Mouse (Mus musculus) forebrain, embryonic 14.5 days (tissue): ENCODE data around the gene Abr. TPM values are rescaled to one million over a fixed set of nuclear protein-coding genes. Genes with fewer than 3 reads are reported as not detected.

Experiments
- ATAC-seq: fragments of 200-750 bp; cut with Nextera tagmentation; 2 replicates; pipeline ENCODE4 v1.8.0; 2017; ENCODE audit warnings: mild to moderate bottlenecking, moderate library complexity
- DNase-seq: peaks from one replicate; pipeline ENCODE4 v3.0.0-alpha.2; 2015; ENCODE audit warnings: low spot score
- H3K27ac ChIP-seq: fragments of 300-500 bp; sonication (generic); 2 replicates; pipeline ENCODE4 v1.5.1; 2014; ENCODE audit warnings: low read depth, mild to moderate bottlenecking, control low read depth, low read length, moderate library complexity
- H3K27me3 ChIP-seq: fragments of 300-500 bp; sonication (generic); replicated peaks from 2 replicates; pipeline ENCODE4 v1.6.1; 2014; ENCODE audit warnings: low read length, control low read depth, mixed read lengths; ENCODE audit not compliant: control insufficient read depth, insufficient read depth
- H3K36me3 ChIP-seq: fragments of 300-500 bp; sonication (generic); 2 replicates; pipeline ENCODE4 v1.6.1; 2014; ENCODE audit warnings: low read length, control low read depth; ENCODE audit not compliant: control insufficient read depth, insufficient read depth
- H3K4me1 ChIP-seq: fragments of 300-500 bp; sonication (generic); 2 replicates; pipeline ENCODE4 v1.6.1; 2014; ENCODE audit warnings: antibody characterized with exemption, low read length, control low read depth; ENCODE audit not compliant: control insufficient read depth, insufficient read depth
- H3K4me2 ChIP-seq: fragments of 300-500 bp; sonication (generic); 2 replicates; pipeline ENCODE4 v1.6.1; 2014; ENCODE audit warnings: mild to moderate bottlenecking, control low read depth, low read length
- H3K4me3 ChIP-seq: fragments of 300-500 bp; sonication (generic); 2 replicates; pipeline ENCODE4 v1.5.1; 2014; ENCODE audit warnings: low read depth, low read length, control low read depth
- H3K9ac ChIP-seq: fragments of 300-500 bp; sonication (generic); 2 replicates; pipeline ENCODE4 v1.6.1; 2014; ENCODE audit warnings: mild to moderate bottlenecking, low read length, control low read depth, moderate library complexity
- H3K9me3 ChIP-seq: fragments of 300-500 bp; sonication (generic); replicated peaks from 2 replicates; pipeline ENCODE4 v1.6.1; 2016; ENCODE audit warnings: low read length, control low read depth, mixed read lengths; ENCODE audit not compliant: control insufficient read depth
- WGBS: fragments of 180-500 bp; shearing (Covaris S2); extraction: QIAGEN DNeasy Blood & Tissue Kit; methylation state at CpG from one replicate; pipeline ENCODE4 v1.1.7; 2014; 5-methylcytosine and 5-hydroxymethylcytosine counted together
- polyA plus RNA-seq: library from polyadenylated mRNA; unstranded; fragments of >200 nt; fragmentation: Nextera tagmentation; extraction: Ambion mirVana; gene quantifications from 2 replicates; pipeline ENCODE4 v1.2.1, GENCODE M21; 2014

Gene Abr
- polyA plus RNA-seq, 1 experiment from 2014 or later = 88.8 TPM

DNA sequence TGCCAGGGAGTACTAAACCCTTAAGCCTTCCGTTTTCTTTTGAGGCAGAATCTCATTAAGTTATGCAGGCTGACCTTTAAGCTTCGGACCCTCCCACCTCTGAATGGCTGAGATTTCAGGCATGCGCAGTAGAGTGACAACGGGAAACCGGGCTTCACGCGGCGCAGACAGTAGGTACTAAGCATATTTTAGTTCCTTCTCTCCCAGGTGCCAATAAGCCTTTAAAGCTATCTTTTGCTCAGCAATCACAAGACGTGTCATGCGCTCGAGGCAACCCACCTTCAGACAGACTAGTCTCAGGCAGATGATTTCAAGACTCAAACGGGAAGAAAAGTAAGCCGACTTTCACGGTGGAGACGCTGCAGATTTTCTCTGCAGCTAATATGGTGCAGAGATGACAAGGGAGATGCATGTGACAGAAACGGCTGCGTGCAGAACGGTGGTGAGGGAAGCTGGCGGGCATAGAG, 9.4 kb downstream of the Abr start:
- 0 out of 2 replicates have a peak, but pooled peaks cover 5% of the 10 kb centered on the region for H3K4me1 ChIP-seq
- H3K27me3 ChIP-seq = no peaks in the 10 kb centered on the region
- H3K4me2 ChIP-seq = peak overlapping the region; percentile 86
- H3K36me3 ChIP-seq = no peaks in the 10 kb centered on the region
- under 1% methylated on average over 19 of the region's 19 CpGs for WGBS
- H3K4me3 ChIP-seq = peak overlapping the region; percentile 43
- ATAC-seq (peak; percentile 67), DNase-seq (peak; percentile 80)
- H3K9me3 ChIP-seq = no peaks in the 10 kb centered on the region
- H3K9ac ChIP-seq = peak overlapping the region; percentile 64
- peak overlapping the region; percentile 68 for H3K27ac ChIP-seq

DNA sequence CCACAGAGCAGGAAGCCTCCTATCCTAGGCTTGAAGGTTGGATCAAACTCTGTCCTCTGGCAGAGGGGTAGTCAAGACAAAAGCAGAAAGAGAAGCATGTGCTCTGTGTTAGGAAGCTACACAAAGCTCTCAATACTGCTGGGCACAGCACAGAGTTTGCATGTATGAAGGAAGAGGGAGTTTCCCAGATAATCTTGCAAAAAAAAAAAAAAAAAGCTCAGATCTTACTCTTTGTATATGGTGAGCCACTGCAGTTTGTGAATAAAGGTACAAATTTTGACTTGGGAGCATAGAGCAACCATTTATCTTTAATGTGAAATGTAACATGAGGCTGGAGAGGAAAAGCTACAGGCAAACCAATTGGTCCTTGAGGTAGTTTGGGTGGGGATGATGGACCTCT, 11.2 kb downstream of the Abr start:
- no peak overlapping the region for H3K27ac ChIP-seq
- H3K4me3 ChIP-seq = no peak overlapping the region
- no peaks in the 10 kb centered on the region for H3K36me3 ChIP-seq
- H3K9ac ChIP-seq = no peak overlapping the region
- no peaks in the 10 kb centered on the region for H3K9me3 ChIP-seq
- H3K4me2 ChIP-seq = no peak overlapping the region
- H3K4me1 ChIP-seq = peaks cover 9% of the 10 kb centered on the region; the same call in 1 of the 2 replicates
- no peaks in the 10 kb centered on the region for H3K27me3 ChIP-seq
- DNase-seq (no peak), ATAC-seq (no peak)

DNA sequence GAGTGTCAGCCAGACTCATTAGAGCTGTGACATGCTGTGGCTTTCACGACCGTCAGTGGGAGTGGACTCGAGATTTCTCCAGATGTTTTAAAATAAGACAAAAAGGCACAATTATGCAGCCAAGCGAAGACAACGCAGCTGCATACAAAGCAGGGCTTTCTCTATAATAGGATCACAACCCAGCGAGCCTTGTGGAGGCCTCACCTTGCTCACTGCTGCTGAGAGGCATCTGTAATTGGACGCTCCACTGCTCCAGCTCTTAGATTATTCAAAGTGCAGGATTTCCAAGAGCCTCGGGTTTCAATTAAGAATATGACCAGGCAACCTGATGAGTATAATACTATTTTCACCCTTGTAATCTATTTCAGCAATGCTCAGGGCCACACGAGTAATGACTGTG, 15.6 kb downstream of the Abr start:
- peaks cover 4% of the 10 kb centered on the region; the same call in 1 of the 2 replicates for H3K4me1 ChIP-seq
- H3K9me3 ChIP-seq = no peaks in the 10 kb centered on the region
- WGBS = 7% methylated on average over 9 of the region's 9 CpGs
- no peak overlapping the region for H3K4me3 ChIP-seq
- H3K27ac ChIP-seq = no peak overlapping the region
- H3K36me3 ChIP-seq = no peaks in the 10 kb centered on the region
- no peak for ATAC-seq
- no peak overlapping the region for H3K4me2 ChIP-seq
- peak; percentile 10 for DNase-seq
- H3K27me3 ChIP-seq = no peaks in the 10 kb centered on the region
- H3K9ac ChIP-seq = no peak overlapping the region

DNA sequence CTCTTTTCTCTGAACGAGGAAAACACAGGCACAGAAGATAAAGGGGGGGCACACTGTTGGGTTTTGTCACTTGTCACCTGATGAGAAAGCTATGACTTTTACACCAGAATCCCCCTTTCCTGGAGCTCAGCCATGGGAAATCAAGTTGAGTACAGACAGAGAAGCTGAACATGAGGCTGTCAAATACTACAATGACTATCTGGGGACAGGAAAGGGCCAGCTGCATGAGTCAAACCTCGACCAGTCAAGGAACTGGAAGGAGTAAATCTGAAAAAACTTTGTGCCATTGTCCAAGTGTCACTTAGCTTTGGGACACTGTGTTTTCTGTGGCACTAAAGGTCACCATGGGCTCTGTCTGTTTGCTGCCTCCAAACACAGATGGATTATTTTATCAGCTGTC, 22.9 kb downstream of the Abr start:
- no peak for DNase-seq
- no peak for ATAC-seq

DNA sequence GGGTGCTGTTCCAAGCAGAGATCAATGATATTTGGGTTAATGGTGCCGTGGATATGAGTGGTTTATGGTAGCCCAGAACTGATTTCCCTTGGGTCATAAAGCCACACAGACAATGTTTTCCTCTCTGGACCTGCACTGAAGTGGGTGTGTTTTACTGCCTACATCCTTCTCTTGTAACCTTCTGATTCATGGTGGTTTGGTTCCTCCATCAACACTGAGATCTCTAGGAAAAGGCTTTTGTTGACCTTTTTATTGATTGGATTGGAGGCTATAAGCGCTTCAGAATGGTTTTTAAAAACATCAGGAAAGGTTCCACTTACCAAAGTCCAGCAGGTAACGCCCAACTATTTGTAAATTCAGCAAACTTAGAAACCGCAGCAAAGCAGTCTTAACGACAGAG, 23.4 kb downstream of the Abr start:
- no peak overlapping the region for H3K4me3 ChIP-seq
- no peaks in the 10 kb centered on the region for H3K9me3 ChIP-seq
- H3K27ac ChIP-seq = no peak overlapping the region
- 69% methylated on average over 5 of the region's 5 CpGs for WGBS
- DNase-seq (no peak), ATAC-seq (no peak)
- H3K36me3 ChIP-seq = no peaks in the 10 kb centered on the region
- H3K4me1 ChIP-seq = no peaks in the 10 kb centered on the region
- H3K4me2 ChIP-seq = no peak overlapping the region
- H3K9ac ChIP-seq = no peak overlapping the region
- H3K27me3 ChIP-seq = no peaks in the 10 kb centered on the region

More for the DNA sequence above, 22.9 kb downstream of the Abr start:
- Histone ChIP-seq H3K4me2 (no peak overlapping the region), H3K4me3 (no peak overlapping the region), H3K4me1 (no peaks in the 10 kb centered on the region), H3K27me3 (no peaks in the 10 kb centered on the region), H3K9ac (no peak overlapping the region), H3K36me3 (no peaks in the 10 kb centered on the region), H3K27ac (no peak overlapping the region), H3K9me3 (no peaks in the 10 kb centered on the region)
- 22% methylated on average over 2 of the region's 2 CpGs for WGBS

DNA sequence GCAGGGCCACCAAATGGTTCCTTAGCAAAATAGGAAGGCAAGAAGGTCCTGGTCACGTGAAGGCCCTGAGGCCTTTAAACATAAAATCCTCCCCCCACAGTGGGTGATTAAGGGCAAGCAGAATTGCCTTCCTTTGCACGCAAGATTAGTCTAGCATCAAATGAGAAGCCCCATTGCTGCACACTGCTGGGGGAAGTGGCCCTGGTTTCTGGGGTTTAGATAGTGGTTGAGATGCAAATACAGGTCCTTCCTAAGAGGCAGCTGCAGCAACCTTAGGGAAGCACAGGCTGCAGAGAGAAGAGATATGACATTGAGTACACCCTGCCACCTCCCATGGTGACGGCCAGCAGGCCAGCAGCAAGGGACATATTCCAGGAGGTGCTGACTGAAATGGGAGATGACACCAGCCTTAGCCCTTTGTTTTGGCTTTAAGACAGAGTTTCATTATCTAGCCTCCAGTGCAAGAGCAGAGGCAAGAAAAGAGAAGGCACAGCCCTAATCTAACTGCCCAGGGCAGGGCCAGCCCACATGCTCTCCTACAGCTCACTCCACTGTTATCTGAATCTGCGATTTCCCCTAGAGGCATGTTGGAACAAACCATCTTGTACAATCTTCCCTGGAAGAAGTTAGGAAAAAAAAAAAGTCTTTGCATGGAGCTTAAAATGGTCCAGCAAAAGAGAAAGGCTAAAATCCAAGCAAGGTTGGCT, 28.3 kb downstream of the Abr start:
- no peak overlapping the region for H3K4me2 ChIP-seq
- no peak overlapping the region for H3K27ac ChIP-seq
- H3K9ac ChIP-seq = no peak overlapping the region
- DNase-seq (no peak), ATAC-seq (no peak)
- H3K9me3 ChIP-seq = no peaks in the 10 kb centered on the region
- H3K27me3 ChIP-seq = no peaks in the 10 kb centered on the region
- no peaks in the 10 kb centered on the region for H3K4me1 ChIP-seq
- H3K36me3 ChIP-seq = no peaks in the 10 kb centered on the region
- no peak overlapping the region for H3K4me3 ChIP-seq
- 79% methylated on average over 4 of the region's 4 CpGs for WGBS

DNA sequence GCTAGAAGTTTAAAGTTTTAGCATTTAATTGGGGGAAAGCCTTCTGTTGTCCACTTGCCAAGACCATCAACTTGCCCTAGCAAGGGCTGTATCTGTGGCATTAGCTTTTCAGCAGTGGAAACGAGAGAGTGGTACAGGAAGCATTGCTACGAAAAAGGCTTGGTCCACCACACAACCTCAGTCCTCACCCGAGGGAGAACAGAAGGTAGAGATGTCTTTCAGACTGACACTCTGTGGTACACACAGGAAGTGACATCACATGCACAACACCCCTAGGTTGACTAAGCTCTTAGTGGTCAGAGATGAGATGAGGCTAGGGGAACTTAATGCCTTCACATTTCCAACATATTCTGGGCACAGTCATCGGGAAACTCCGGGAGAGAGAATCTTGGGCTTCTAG, 32.4 kb downstream of the Abr start:
- H3K36me3 ChIP-seq = no peaks in the 10 kb centered on the region
- DNase-seq = no peak
- no peak overlapping the region for H3K4me2 ChIP-seq
- H3K9ac ChIP-seq = no peak overlapping the region
- no peak overlapping the region for H3K27ac ChIP-seq
- WGBS = 92% methylated on average over 5 of the region's 5 CpGs
- H3K4me1 ChIP-seq = no peaks in the 10 kb centered on the region
- H3K4me3 ChIP-seq = no peak overlapping the region
- no peaks in the 10 kb centered on the region for H3K9me3 ChIP-seq
- no peak for ATAC-seq
- H3K27me3 ChIP-seq = no peaks in the 10 kb centered on the region

DNA sequence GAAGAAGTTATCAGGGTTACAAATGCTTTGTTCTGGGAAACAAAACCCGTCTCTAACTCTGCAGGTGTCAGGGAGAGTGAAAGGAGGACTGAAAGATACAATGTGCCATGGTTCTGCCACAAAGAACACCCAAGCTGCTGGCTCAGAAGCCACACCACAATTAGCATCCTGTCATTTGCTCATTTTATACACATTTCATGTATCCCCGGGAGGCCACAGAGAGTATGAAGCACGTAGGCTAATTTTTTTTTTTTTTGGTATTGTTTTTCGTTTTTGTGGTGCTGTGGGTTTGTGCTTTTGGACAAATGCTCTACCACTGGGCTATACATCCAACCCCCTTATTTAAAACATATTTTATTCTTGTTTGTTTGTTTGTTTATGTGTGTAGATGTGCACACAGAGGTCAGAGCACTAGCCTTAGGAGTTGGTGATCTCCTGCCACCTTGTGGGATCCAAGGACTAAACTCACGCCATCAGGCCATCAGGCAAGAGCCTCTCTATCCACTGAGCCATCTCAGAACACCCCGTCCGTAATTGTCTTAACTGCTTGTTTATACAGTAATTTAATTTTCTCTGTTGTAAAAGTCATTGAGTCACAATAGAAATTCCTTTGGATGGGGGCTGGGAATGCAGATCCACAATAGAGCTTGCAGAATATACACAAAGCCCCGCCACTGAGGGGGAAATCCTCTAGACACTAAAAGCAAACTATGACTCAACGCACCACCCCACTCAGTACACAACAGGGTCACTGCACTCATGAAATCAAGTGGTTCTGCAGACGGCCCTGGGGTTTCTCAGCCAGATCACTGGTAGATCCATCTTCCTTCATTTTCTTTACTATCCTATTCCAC, 33.3 kb downstream of the Abr start:
- no peaks in the 10 kb centered on the region for H3K27me3 ChIP-seq
- ATAC-seq (no peak), DNase-seq (no peak)
- no peak overlapping the region for H3K4me2 ChIP-seq
- WGBS = 70% methylated on average over 10 of the region's 10 CpGs
- H3K4me1 ChIP-seq = no peaks in the 10 kb centered on the region
- no peak overlapping the region for H3K27ac ChIP-seq
- H3K9ac ChIP-seq = no peak overlapping the region
- no peaks in the 10 kb centered on the region for H3K36me3 ChIP-seq
- no peaks in the 10 kb centered on the region for H3K9me3 ChIP-seq
- H3K4me3 ChIP-seq = no peak overlapping the region

DNA sequence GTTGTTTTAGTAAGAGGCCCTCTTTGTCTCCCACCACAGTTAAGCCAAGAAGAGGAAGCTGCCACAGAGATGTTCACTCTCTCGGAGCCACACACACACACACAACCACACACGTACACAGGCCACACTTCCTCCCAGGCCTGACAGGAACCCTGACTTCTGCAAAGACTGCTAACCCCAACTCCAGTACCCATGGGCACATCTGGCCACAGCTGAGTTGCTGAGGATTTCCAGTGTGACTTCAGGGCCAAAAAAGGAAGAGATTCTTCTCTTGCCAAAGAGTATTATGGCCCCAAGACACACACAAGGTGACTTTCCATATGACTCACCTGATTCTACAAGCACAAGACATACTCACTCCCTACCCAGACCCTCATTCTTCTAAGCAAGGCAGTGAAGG, 34.1 kb downstream of the Abr start:
- Histone ChIP-seq H3K27ac (no peak overlapping the region), H3K27me3 (no peaks in the 10 kb centered on the region), H3K4me3 (no peak overlapping the region), H3K9ac (no peak overlapping the region), H3K36me3 (no peaks in the 10 kb centered on the region), H3K4me2 (no peak overlapping the region), H3K9me3 (no peaks in the 10 kb centered on the region), H3K4me1 (no peaks in the 10 kb centered on the region)
- 89% methylated on average over 2 of the region's 2 CpGs for WGBS
- DNase-seq (no peak), ATAC-seq (no peak)
